Mouse (Mus musculus) lung, postnatal 36 days (tissue): ENCODE data around the gene Fbxo30.

Source experiments
- DNase-seq: peaks from one replicate; pipeline ENCODE4 v3.0.0; 2022; ENCODE audit warnings: mixed read lengths

Gene Fbxo30

GRCm38 (mm10) chr10:11323202-11323898 is 42.2 kb downstream of the Fbxo30 start:
- no peak for DNase-seq

- DNase-seq, result no peak
Measured at GRCm38 (mm10) chr10:11326526-11326925, 45.4 kb downstream of the Fbxo30 start.

GRCm38 (mm10) chr10:11343205-11344141 is 62.3 kb downstream of the Fbxo30 start, which contains the start of gene Epm2a:
TSS of gene Epm2a (plus strand) at chr10:11343404.
- peak; percentile 91 for DNase-seq

GRCm38 (mm10) chr10:11344536-11345468 is 63.7 kb downstream of the Fbxo30 start:
- DNase-seq, result peak; percentile 53
